Mouse (Mus musculus) kidney, embryonic 16.5 days (tissue): Measurements from ENCODE around the gene Gm10717. TPM values are rescaled to one million over a fixed set of nuclear protein-coding genes. Genes with fewer than 3 reads are reported as not detected.
"Not testable (repeated sequence)": the region's sequence is repeated elsewhere in the genome, so short reads cannot be mapped to it uniquely, and the experiment has no call there.

Source experiments
- ATAC-seq: fragments of 200-750 bp; cut with Nextera tagmentation; 2 replicates; pipeline ENCODE4 v1.8.0; 2017; ENCODE audit warnings: moderate TSS enrichment; ENCODE audit not compliant: low FRiP score, low TSS enrichment
- H3K27ac ChIP-seq: fragments of 300-500 bp; sonication (generic); 2 replicates; pipeline ENCODE4 v1.5.1; 2014; ENCODE audit warnings: low read length
- H3K27me3 ChIP-seq: fragments of 300-500 bp; sonication (generic); 2 replicates; pipeline ENCODE4 v1.6.1; 2014; ENCODE audit warnings: low read length, control low read depth, mixed read lengths; ENCODE audit not compliant: insufficient read depth
- H3K36me3 ChIP-seq: fragments of 300-500 bp; sonication (generic); 2 replicates; pipeline ENCODE4 v1.6.1; 2014; ENCODE audit warnings: low read length, control low read depth, mixed read lengths; ENCODE audit not compliant: insufficient read depth
- H3K4me1 ChIP-seq: fragments of 300-500 bp; sonication (generic); 2 replicates; pipeline ENCODE4 v1.6.1; 2014; ENCODE audit warnings: low read length, control low read depth, mixed read lengths; ENCODE audit not compliant: insufficient read depth
- H3K4me2 ChIP-seq: fragments of 300-500 bp; sonication (generic); replicated peaks from 2 replicates; pipeline ENCODE4 v1.6.1; 2014; ENCODE audit warnings: low read depth, low read length
- H3K4me3 ChIP-seq: fragments of 300-500 bp; sonication (generic); 2 replicates; pipeline ENCODE4 v1.5.1; 2014; ENCODE audit warnings: mild to moderate bottlenecking, low read length
- H3K9ac ChIP-seq: fragments of 300-500 bp; sonication (generic); replicated peaks from 2 replicates; pipeline ENCODE4 v1.6.1; 2014; ENCODE audit warnings: low read length
- H3K9me3 ChIP-seq: fragments of 300-500 bp; sonication (generic); 2 replicates; pipeline ENCODE4 v1.6.1; 2016; ENCODE audit warnings: low read length, control low read depth
- WGBS: fragments of 180-500 bp; shearing (Covaris S2); extraction: QIAGEN DNeasy Blood & Tissue Kit; methylation state at CpG from one replicate; pipeline ENCODE4 v1.1.7; 2014; 5-methylcytosine and 5-hydroxymethylcytosine counted together
- polyA plus RNA-seq: library from polyadenylated mRNA; unstranded; fragments of >200 nt; fragmentation: Nextera tagmentation; extraction: Ambion mirVana; gene quantifications from 2 replicates; pipeline ENCODE4 v1.2.1, GENCODE M21; 2015

Gm10717 gene
- not detected in 2 replicates for polyA plus RNA-seq

GRCm38 (mm10) chr9:3024912-3025467 is at the start of gene Gm10717:
Gene Gm10717 (plus strand): TSS chr9:3025417.
- not testable (repeated sequence) for H3K4me3 ChIP-seq, H3K36me3 ChIP-seq, H3K4me1 ChIP-seq, H3K4me2 ChIP-seq, H3K9ac ChIP-seq, H3K27ac ChIP-seq, H3K27me3 ChIP-seq, ATAC-seq, H3K9me3 ChIP-seq
- WGBS: 76% methylated on average over 12 of the region's 12 CpGs

DNA sequence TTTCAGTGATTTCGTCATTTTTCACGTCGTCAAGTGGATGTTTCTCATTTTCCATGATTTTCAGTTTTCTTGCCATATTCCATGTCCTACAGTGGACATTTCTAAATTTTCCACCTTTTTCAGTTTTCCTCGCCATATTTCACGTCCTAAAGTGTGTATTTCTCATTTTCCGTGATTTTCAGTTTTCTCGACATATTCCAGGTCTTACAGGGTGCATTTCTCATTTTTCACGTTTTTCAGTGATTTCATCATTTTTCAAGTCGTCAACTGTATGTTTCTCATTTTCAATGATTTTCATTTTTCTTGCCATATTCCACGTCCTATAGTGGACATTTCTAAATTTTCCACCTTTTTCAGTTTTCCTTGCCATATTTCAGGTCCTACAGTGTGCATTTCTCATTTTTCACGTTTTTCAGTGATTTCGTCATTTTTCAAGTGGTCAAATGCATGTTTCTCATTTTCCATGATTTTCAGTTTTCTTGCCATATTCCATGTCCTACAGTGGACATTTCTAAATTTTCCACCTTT is 24.7 kb upstream of the Gm10717 start, which contains the start of gene Gm10722:
Gene Gm10722 (plus strand): TSS at position 478 of the 528 bp plus-strand sequence.
- 68% methylated on average over 12 of the region's 12 CpGs for WGBS

DNA sequence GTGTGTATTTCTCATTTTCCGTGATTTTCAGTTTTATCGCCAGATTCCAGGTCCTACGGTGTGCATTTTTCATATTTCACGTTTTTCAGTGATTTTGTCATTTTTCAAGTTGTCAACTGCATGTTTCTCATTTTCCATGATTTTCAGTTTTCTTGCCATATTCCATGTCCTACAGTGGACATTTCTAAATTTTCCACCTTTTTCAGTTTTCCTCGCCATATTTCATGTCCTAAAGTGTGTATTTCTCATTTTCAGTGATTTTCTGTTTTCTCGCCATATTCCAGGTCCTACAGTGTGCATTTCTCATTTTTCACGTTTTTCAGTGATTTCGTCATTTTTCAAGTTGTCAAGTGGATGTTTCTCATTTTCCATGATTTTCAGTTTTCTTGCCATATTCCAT is 24.2 kb upstream of the Gm10717 start:
- H3K27me3 ChIP-seq, ATAC-seq, H3K36me3 ChIP-seq, H3K9ac ChIP-seq, H3K4me2 ChIP-seq, H3K4me1 ChIP-seq, H3K27ac ChIP-seq, H3K4me3 ChIP-seq, H3K9me3 ChIP-seq: not testable (repeated sequence)
- 63% methylated on average over 8 of the region's 8 CpGs for WGBS

More for the DNA sequence above, 24.7 kb upstream of the Gm10717 start, which contains the start of gene Gm10722:
- H3K4me2 ChIP-seq, H3K9ac ChIP-seq, ATAC-seq, H3K4me1 ChIP-seq, H3K4me3 ChIP-seq, H3K36me3 ChIP-seq, H3K27me3 ChIP-seq, H3K9me3 ChIP-seq, H3K27ac ChIP-seq: not testable (repeated sequence)

- peak; percentile 89 for ATAC-seq
- WGBS: 54% methylated on average over 8 of the region's 11 CpGs
- not testable (repeated sequence) for H3K9ac ChIP-seq, H3K9me3 ChIP-seq, H3K4me1 ChIP-seq, H3K4me2 ChIP-seq, H3K36me3 ChIP-seq, H3K27ac ChIP-seq, H3K27me3 ChIP-seq, H3K4me3 ChIP-seq
Measured at GRCm38 (mm10) chr9:3001948-3002659, 23.1 kb upstream of the Gm10717 start.

GRCm38 (mm10) chr9:3002794-3003396 is 22.3 kb upstream of the Gm10717 start, which contains the start of gene Gm11168:
Gene Gm11168 (plus strand): TSS chr9:3003346.
- H3K4me2 ChIP-seq, H3K9me3 ChIP-seq, H3K36me3 ChIP-seq, H3K27ac ChIP-seq, ATAC-seq, H3K4me1 ChIP-seq, H3K27me3 ChIP-seq, H3K4me3 ChIP-seq, H3K9ac ChIP-seq: not testable (repeated sequence)
- WGBS: 70% methylated on average over 6 of the region's 14 CpGs

DNA sequence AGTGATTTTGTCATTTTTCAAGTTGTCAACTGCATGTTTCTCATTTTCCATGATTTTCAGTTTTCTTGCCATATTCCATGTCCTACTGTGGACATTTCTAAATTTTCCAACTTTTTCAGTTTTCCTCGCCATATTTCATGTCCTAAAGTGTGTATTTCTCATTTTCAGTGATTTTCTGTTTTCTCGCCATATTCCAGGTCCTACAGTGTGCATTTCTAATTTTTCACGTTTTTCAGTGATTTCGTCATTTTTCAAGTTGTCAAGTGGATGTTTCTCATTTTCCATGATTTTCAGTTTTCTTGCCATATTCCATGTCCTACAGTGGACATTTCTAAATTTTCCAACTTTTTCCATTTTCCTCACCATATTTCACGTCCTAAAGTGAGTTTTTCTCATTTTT is 19.0 kb upstream of the Gm10717 start:
- H3K9ac ChIP-seq, H3K4me3 ChIP-seq, H3K27me3 ChIP-seq, H3K9me3 ChIP-seq, ATAC-seq, H3K36me3 ChIP-seq, H3K4me1 ChIP-seq, H3K27ac ChIP-seq, H3K4me2 ChIP-seq: not testable (repeated sequence)
- 86% methylated on average over 1 of the region's 5 CpGs for WGBS

- not testable (repeated sequence) for H3K4me3 ChIP-seq, H3K4me2 ChIP-seq, H3K9me3 ChIP-seq, H3K27ac ChIP-seq, H3K27me3 ChIP-seq, H3K4me1 ChIP-seq, H3K9ac ChIP-seq, H3K36me3 ChIP-seq
- WGBS: 76% methylated on average over 7 of the region's 8 CpGs
- ATAC-seq: peak; percentile 78
Measured at GRCm38 (mm10) chr9:3006636-3007035, 18.6 kb upstream of the Gm10717 start.

- H3K4me1 ChIP-seq, H3K36me3 ChIP-seq, H3K27ac ChIP-seq, H3K4me2 ChIP-seq, H3K27me3 ChIP-seq, H3K9me3 ChIP-seq, H3K4me3 ChIP-seq, H3K9ac ChIP-seq: not testable (repeated sequence)
- ATAC-seq: peak; percentile 25; the same call in 1 of the 2 replicates
- WGBS: 75% methylated on average over 6 of the region's 9 CpGs
Measured at GRCm38 (mm10) chr9:3007272-3007671, 17.9 kb upstream of the Gm10717 start.

DNA sequence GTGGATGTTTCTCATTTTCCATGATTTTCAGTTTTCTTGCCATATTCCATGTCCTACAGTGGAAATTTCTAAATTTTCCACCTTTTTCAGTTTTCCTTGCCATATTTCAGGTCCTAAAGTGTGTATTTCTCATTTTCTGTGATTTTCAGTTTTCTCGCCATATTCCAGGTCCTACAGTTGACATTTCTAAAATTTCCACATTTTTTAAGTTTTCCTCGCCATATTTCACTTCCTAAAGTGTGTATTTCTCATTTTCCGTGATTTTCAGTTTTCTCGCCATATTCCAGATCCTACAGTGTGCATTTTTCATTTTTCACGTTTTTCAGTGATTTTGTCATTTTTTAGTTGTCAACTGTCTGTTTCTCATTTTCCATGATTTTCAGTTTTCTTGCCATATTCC is 15.9 kb upstream of the Gm10717 start:
- H3K4me1 ChIP-seq, H3K9ac ChIP-seq, H3K27me3 ChIP-seq, H3K27ac ChIP-seq, H3K4me2 ChIP-seq, H3K9me3 ChIP-seq, H3K4me3 ChIP-seq, H3K36me3 ChIP-seq: not testable (repeated sequence)
- ATAC-seq: peak; percentile 54; the same call in 1 of the 2 replicates
- WGBS: no CpG with 5 or more reads among the region's 5 CpGs
